ENCODE assay signal across 10 mouse cellular contexts in the genomic region with DNA sequence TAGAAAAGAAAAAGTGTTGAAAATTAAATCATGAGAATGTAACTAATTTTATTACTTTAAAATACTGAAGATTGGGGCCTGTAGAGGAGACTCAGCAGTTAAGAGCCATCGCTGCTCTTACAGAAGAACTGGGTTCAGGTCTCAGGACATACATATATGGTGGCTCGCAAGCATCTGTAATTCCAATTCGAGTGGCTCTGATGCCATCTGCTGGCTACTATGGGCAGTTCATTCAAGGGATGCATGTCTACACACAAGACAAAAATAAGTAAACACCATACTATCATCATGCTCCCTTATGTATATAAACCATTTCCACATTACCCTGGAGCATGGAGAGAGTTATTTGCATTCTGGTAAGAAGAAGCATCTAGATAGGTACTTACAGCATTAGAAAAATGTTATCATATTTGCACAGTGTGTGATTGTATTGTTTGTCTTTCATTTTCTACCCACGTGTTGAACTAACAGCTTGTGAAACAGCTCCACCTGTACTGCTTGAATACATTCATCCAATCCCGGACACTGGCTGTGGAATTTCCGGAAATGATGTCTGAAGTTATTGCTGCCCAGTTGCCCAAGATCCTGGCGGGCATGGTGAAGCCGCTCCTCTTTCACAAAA. TPM values are rescaled to one million over a fixed set of nuclear protein-coding genes. Genes with fewer than 3 reads are reported as not detected.
DNase-seq lines count a peak whose midpoint lies in the region; ATAC-seq and TF ChIP-seq lines count a peak whose summit lies in the region.
"Had no signal": no experiment of that assay in that cellular context is flagged by ENCODE, and none has a peak within 500 bp of the region (broad histone marks: within the 10 kb centered on the region; RNA-seq: fewer than 3 reads in every experiment).

No protein-coding gene starts in this region.

- no peak overlapping the region for H3K4me2 ChIP-seq in neural tube, embryonic 12.5 days (replicated peaks)
- H3K4me2 ChIP-seq in liver, postnatal 0 days (ENCODE audit: low read depth, low read length) = no peak overlapping the region
- H3K4me2 ChIP-seq: limb, embryonic 15.5 days had no signal

- no peaks in the 10 kb centered on the region for H3K9me3 ChIP-seq in neural tube, embryonic 12.5 days
- H3K9me3 ChIP-seq in liver, postnatal 0 days (ENCODE audit: low read length) = no peaks in the 10 kb centered on the region
- H3K9me3 ChIP-seq: limb, embryonic 15.5 days had no signal

- no peak for TF ChIP-seq EP300 in liver, postnatal 0 days (IDR thresholded peaks at IDR 0.05; ENCODE audit: low read depth)

- H3K27me3 ChIP-seq in neural tube, embryonic 12.5 days (replicated peaks) = no peaks in the 10 kb centered on the region
- H3K27me3 ChIP-seq in liver, postnatal 0 days (ENCODE audit: insufficient read depth, low read length) = no peaks in the 10 kb centered on the region
- no peaks in the 10 kb centered on the region for H3K27me3 ChIP-seq in splenic B cell, adult 2 months (ENCODE audit: control insufficient read depth, insufficient read depth, low read length, poor library complexity, severe bottlenecking)
- H3K27me3 ChIP-seq in thymus, adult 2 months (ENCODE audit: control insufficient read depth, insufficient read depth, low read length) = no peaks in the 10 kb centered on the region
- H3K27me3 ChIP-seq: limb, embryonic 15.5 days had no signal

- no peak for DNase-seq in neural tube, embryonic 10.5 days (ENCODE audit: extremely low spot score, low spot score)
- DNase-seq in adipocyte (ENCODE audit: low spot score) = peak; percentile 18
- DNase-seq in cerebellum, postnatal 14 days = peak; percentile 69 to 72
- peak; percentile 43 for DNase-seq in kidney, adult 18-20 months
- peak; percentile 20 for DNase-seq in liver, postnatal 0 days
- DNase-seq in splenic B cell, adult 2 months (ENCODE audit: low read depth, low spot score) = peak; percentile 28
- no peak for DNase-seq in thymus, adult 2 months

- no peak overlapping the region for H3K27ac ChIP-seq in neural tube, embryonic 12.5 days
- no peak overlapping the region for H3K27ac ChIP-seq in liver, postnatal 0 days (ENCODE audit: low read depth)
- H3K27ac ChIP-seq in thymus, adult 2 months (ENCODE audit: control insufficient read depth, insufficient read depth, low read length) = no peak overlapping the region
- H3K27ac ChIP-seq: limb, embryonic 15.5 days had no signal

- WGBS in neural tube, embryonic 12.5 days = 71% methylated on average over 8 of the region's 8 CpGs
- 49% methylated on average over 8 of the region's 8 CpGs for WGBS in liver, postnatal 0 days (ENCODE audit: insufficient replicate concordance)
- 59% methylated on average over 8 of the region's 8 CpGs for WGBS in thymus, adult 2 months

- peak; percentile 67 for TF ChIP-seq CTCF in liver, postnatal 0 days (IDR thresholded peaks at IDR 0.05; ENCODE audit: low read depth)
- TF ChIP-seq CTCF in thymus, adult 2 months (IDR thresholded peaks at IDR 0.05; ENCODE audit: borderline replicate concordance, control insufficient read depth, extremely low read depth, insufficient read depth, low read length, poor library complexity) = no peak

- TF ChIP-seq POLR2A in thymus, adult 2 months (IDR thresholded peaks at IDR 0.05; ENCODE audit: control insufficient read depth, extremely low read depth, insufficient read depth, low read length, poor library complexity) = no peak

- H3K36me3 ChIP-seq in neural tube, embryonic 12.5 days = no peaks in the 10 kb centered on the region
- H3K36me3 ChIP-seq in liver, postnatal 0 days (replicated peaks; ENCODE audit: insufficient read depth, low read length) = no peaks in the 10 kb centered on the region
- no peaks in the 10 kb centered on the region for H3K36me3 ChIP-seq in splenic B cell, adult 2 months (ENCODE audit: control insufficient read depth, insufficient read depth, low read length, poor library complexity, severe bottlenecking)
- H3K36me3 ChIP-seq in thymus, adult 2 months (ENCODE audit: control insufficient read depth, insufficient read depth, low read length) = no peaks in the 10 kb centered on the region
- H3K36me3 ChIP-seq: limb, embryonic 15.5 days had no signal

- H3K9ac ChIP-seq in neural tube, embryonic 12.5 days = no peak overlapping the region
- no peak overlapping the region for H3K9ac ChIP-seq in liver, postnatal 0 days (replicated peaks)
- H3K9ac ChIP-seq: limb, embryonic 15.5 days had no signal

- H3K4me3 ChIP-seq in neural tube, embryonic 12.5 days = no peak overlapping the region
- no peak overlapping the region for H3K4me3 ChIP-seq in liver, postnatal 0 days (ENCODE audit: low read depth, low read length)
- no peak overlapping the region for H3K4me3 ChIP-seq in thymus, adult 2 months (ENCODE audit: control insufficient read depth, insufficient read depth, low read length)
- H3K4me3 ChIP-seq: limb, embryonic 15.5 days had no signal

- H3K4me1 ChIP-seq in neural tube, embryonic 12.5 days = no peaks in the 10 kb centered on the region
- H3K4me1 ChIP-seq in liver, postnatal 0 days (ENCODE audit: insufficient read depth) = no peaks in the 10 kb centered on the region
- H3K4me1 ChIP-seq in thymus, adult 2 months (replicated peaks; ENCODE audit: control insufficient read depth, insufficient read depth, low read length) = no peaks in the 10 kb centered on the region
- H3K4me1 ChIP-seq: limb, embryonic 15.5 days had no signal

- ATAC-seq in neural tube, embryonic 12.5 days (ENCODE audit: low FRiP score, low read depth) = peak; percentile 79
- peak; percentile 35; the same call in 1 of the 2 replicates for ATAC-seq in liver, postnatal 0 days

RNA-seq across cellular contexts. Expression of gene Gm16485, which starts 7.0 kb away (rescaled TPM):
- polyA plus RNA-seq in neural tube, embryonic 12.5 days (2016; fragmentation: Nextera tagmentation; extraction: Ambion mirVana) = 0.06 TPM in 1 of 2 replicates, not detected in the other
- polyA plus RNA-seq in liver, postnatal 0 days (2015; fragmentation: Nextera tagmentation; extraction: Ambion mirVana) = not detected in 2 replicates
- polyA plus RNA-seq in thymus, adult 2 months (2012; rRNA removed) = 0.08 and 0.16 TPM in 2 replicates
- polyA plus RNA-seq: testis, adult 2 months had no signal

Comparison
In these comparisons a context has a peak if more than half of its experiments do, and no peak if none do; other contexts are left out.
1. DNase-seq: peak in adipocyte (single experiment), cerebellum, postnatal 14 days (2 of 2), kidney, adult 18-20 months (single experiment), liver, postnatal 0 days (single experiment) and splenic B cell, adult 2 months (single experiment); none in neural tube, embryonic 10.5 days (single experiment) and thymus, adult 2 months (single experiment).